In the genomic region with DNA sequence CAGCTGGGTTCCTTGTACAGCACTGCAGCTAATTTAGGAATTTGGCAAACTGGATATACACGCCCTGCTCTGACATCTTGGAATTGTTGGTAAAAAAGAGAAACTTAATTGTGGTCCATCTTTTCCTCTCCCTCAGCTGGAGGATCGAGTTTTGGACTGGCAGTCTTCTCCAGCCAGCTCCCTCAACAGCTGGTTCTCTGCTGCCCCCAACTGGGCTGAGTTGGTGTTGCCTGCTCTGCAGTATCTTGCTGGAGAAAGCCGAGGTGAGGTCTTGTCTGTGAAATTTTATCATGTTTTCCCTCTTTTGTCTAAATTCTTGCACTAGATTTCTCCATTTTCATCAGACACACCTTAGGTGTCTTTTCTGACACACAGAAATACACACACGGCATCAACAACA, we compare ENCODE assay signal across 9 mouse cellular contexts. TPM values are rescaled to one million over a fixed set of nuclear protein-coding genes. Genes with fewer than 3 reads are reported as not detected.
DNase-seq lines count a peak whose midpoint lies in the region; ATAC-seq and TF ChIP-seq lines count a peak whose summit lies in the region.
"Had no signal": no experiment of that assay in that cellular context is flagged by ENCODE, and none has a peak within 500 bp of the region (broad histone marks: within the 10 kb centered on the region; RNA-seq: fewer than 3 reads in every experiment).

No protein-coding gene starts in this region.

- no peak overlapping the region for H3K4me2 ChIP-seq in intestine, postnatal 0 days (replicated peaks; ENCODE audit: low read depth)
- H3K4me2 ChIP-seq in intestine, embryonic 16.5 days (ENCODE audit: low read depth, low read length) = no peak overlapping the region

- peak; percentile 87 for TF ChIP-seq CTCF in intestine, postnatal 0 days (IDR thresholded peaks at IDR 0.05; ENCODE audit: low read depth)
- peak; percentile 79 to 90 (median 84) for TF ChIP-seq CTCF in MEL (IDR thresholded peaks at IDR 0.05 in 2 of 3, conservative IDR thresholded peaks at IDR 0.05 in 1 of 3; ENCODE audit: control insufficient read depth in 1 of 3, insufficient read depth in 1 of 3, low read depth in 2 of 3, low read length in 3 of 3, poor library complexity in 1 of 3, severe bottlenecking in 1 of 3)

- H3K4me3 ChIP-seq in intestine, postnatal 0 days (ENCODE audit: low read depth, low read length) = no peak overlapping the region
- H3K4me3 ChIP-seq in intestine, embryonic 16.5 days (ENCODE audit: low read length) = no peak overlapping the region
- H3K4me3 ChIP-seq in MEL (ENCODE audit: control insufficient read depth in 1 of 2, insufficient read depth in 1 of 2, low read depth in 2 of 2, low read length in 2 of 2) = no peak overlapping the region
- H3K4me3 ChIP-seq: myocyte had no signal

- TF ChIP-seq EP300 in MEL (IDR thresholded peaks at IDR 0.05; ENCODE audit: low read depth in 1 of 2, low read length in 2 of 2) = no peak

- ATAC-seq in intestine, postnatal 0 days = no peak
- ATAC-seq in intestine, embryonic 16.5 days = no peak
- ATAC-seq in neutrophil, adult 5-6 weeks (ENCODE audit: extremely low read depth, insufficient number of reproducible peaks, low FRiP score, poor library complexity, severe bottlenecking) = peak; percentile 67; the same call in 1 of the 2 replicates

- no peak overlapping the region for H3K27ac ChIP-seq in intestine, postnatal 0 days (ENCODE audit: low read depth, low read length)
- no peak overlapping the region for H3K27ac ChIP-seq in intestine, embryonic 16.5 days (ENCODE audit: low read length)
- no peak overlapping the region for H3K27ac ChIP-seq in MEL (ENCODE audit: control insufficient read depth, low read depth, low read length)

- no peak for TF ChIP-seq POLR2A in MEL (IDR thresholded peaks at IDR 0.05; ENCODE audit: control insufficient read depth in 1 of 2, insufficient read depth in 1 of 2, low read depth in 1 of 2, low read length in 2 of 2, poor library complexity in 1 of 2)

- H3K9ac ChIP-seq in intestine, postnatal 0 days (ENCODE audit: low read depth, low read length) = no peak overlapping the region
- no peak overlapping the region for H3K9ac ChIP-seq in intestine, embryonic 16.5 days (ENCODE audit: low read depth, low read length)
- no peak overlapping the region for H3K9ac ChIP-seq in MEL (ENCODE audit: control insufficient read depth, low read depth, low read length, poor library complexity, severe bottlenecking)

- 49% methylated on average over 4 of the region's 4 CpGs for WGBS in intestine, postnatal 0 days
- 46% methylated on average over 4 of the region's 4 CpGs for WGBS in intestine, embryonic 16.5 days

- no peaks in the 10 kb centered on the region for H3K27me3 ChIP-seq in intestine, postnatal 0 days (replicated peaks; ENCODE audit: control insufficient read depth, insufficient read depth, low read length)
- no peaks in the 10 kb centered on the region for H3K27me3 ChIP-seq in intestine, embryonic 16.5 days (replicated peaks; ENCODE audit: control insufficient read depth, insufficient read depth, low read length)
- no peaks in the 10 kb centered on the region for H3K27me3 ChIP-seq in MEL (ENCODE audit: control insufficient read depth in 1 of 2, insufficient read depth in 2 of 2, low read length in 2 of 2)

- H3K79me2 ChIP-seq in MEL (ENCODE audit: control insufficient read depth, insufficient read depth, low read length, poor library complexity) = no peaks in the 10 kb centered on the region

- peak; percentile 76 for TF ChIP-seq RAD21 in MEL (IDR thresholded peaks at IDR 0.05; ENCODE audit: low read depth, low read length)

- intact Hi-C loops in left cerebral cortex, postnatal 25 days (cut with DNase I) = no loop called here

- H3K9me3 ChIP-seq in intestine, postnatal 0 days (ENCODE audit: control insufficient read depth) = no peaks in the 10 kb centered on the region
- no peaks in the 10 kb centered on the region for H3K9me3 ChIP-seq in intestine, embryonic 16.5 days (ENCODE audit: control insufficient read depth, low read length)
- H3K9me3 ChIP-seq in MEL (replicated peaks; ENCODE audit: insufficient read depth, low read length) = no peaks in the 10 kb centered on the region

- DNase-seq in MEL (ENCODE audit: low read depth, low spot score) = peak; percentile 74
- DNase-seq in cerebellum, adult 9-11 months = peak; percentile 31
- DNase-seq in gastrocnemius, postnatal 25 days = peak; percentile 16
- peak; percentile 58 to 77 for DNase-seq in left cerebral cortex, postnatal 25 days (ENCODE audit: low spot score in 2 of 2)
- peak; percentile 60 to 62 for DNase-seq in thymus, postnatal 36 days

- H3K36me3 ChIP-seq in intestine, postnatal 0 days (ENCODE audit: control insufficient read depth, insufficient read depth) = peaks cover 81% of the 10 kb centered on the region
- peaks cover 30% of the 10 kb centered on the region for H3K36me3 ChIP-seq in intestine, embryonic 16.5 days (ENCODE audit: control insufficient read depth, insufficient read depth, low read length)
- H3K36me3 ChIP-seq in MEL (ENCODE audit: control insufficient read depth in 1 of 2, insufficient read depth in 2 of 2, low read length in 2 of 2) = peaks cover 0 to 42% of the 10 kb centered on the region in 2 experiments; a peak in 2 of 4 replicates

- no peaks in the 10 kb centered on the region for H3K4me1 ChIP-seq in intestine, postnatal 0 days (replicated peaks; ENCODE audit: control insufficient read depth, insufficient read depth, low read length)
- no peaks in the 10 kb centered on the region for H3K4me1 ChIP-seq in intestine, embryonic 16.5 days (ENCODE audit: control insufficient read depth, insufficient read depth, low read length)
- H3K4me1 ChIP-seq in MEL (ENCODE audit: control insufficient read depth in 1 of 2, insufficient read depth in 2 of 2, low read length in 2 of 2) = no peaks in the 10 kb centered on the region

TF ChIP-seq in MEL, 35 proteins besides CTCF, POLR2A, EP300 and RAD21:
- TF ChIP-seq SMC3 (IDR thresholded peaks at IDR 0.05; ENCODE audit: low read depth, low read length) (peak; percentile 72), ZC3H11A (IDR thresholded peaks at IDR 0.05; ENCODE audit: low read depth, low read length) (peak; percentile 31; the same call in 1 of the 2 replicates), ZNF384 (IDR thresholded peaks at IDR 0.05; ENCODE audit: low read depth, low read length) (no peak), BHLHE40 (IDR thresholded peaks at IDR 0.05; ENCODE audit: borderline replicate concordance, low read depth, low read length) (peak; percentile 17; the same call in 1 of the 2 replicates)

RNA-seq across cellular contexts. Expression of a gene that starts 14.4 kb away (rescaled TPM):
- 8.5 and 8.9 TPM in 2 replicates for polyA plus RNA-seq in intestine, postnatal 0 days (2015; fragmentation: Nextera tagmentation; extraction: Ambion mirVana)
- polyA plus RNA-seq in intestine, embryonic 16.5 days (2015; fragmentation: Nextera tagmentation; extraction: Ambion mirVana) = 13.2 and 15.8 TPM in 2 replicates
- total RNA-seq in MEL (2012; rRNA removed) = 20.3 and 21.3 TPM in 2 replicates
- 10 to 100 TPM; 33.8 to 54.1 TPM for polyA plus RNA-seq in MEL (2012; ENCODE audit: insufficient read depth in 1 of 2, insufficient read length in 2 of 2, low read depth in 1 of 2, low replicate concordance in 2 of 2, missing spikeins in 1 of 2)
- total RNA-seq in gastrocnemius, postnatal 25 days (2021) = 1 to 10 TPM; 8.0 to 8.6 TPM
- total RNA-seq in left cerebral cortex, postnatal 25 days (2021) = 10 to 100 TPM; 25.5 to 27.1 TPM
- total RNA-seq in neutrophil, adult 5-6 weeks (2017) = 62.0 and 62.8 TPM in 2 replicates

Comparison
In these comparisons a context has a peak if more than half of its experiments do, and no peak if none do; other contexts are left out.
1. DNase-seq: peak in every context shown above with its lines; median percentile 74 in MEL; 68 in left cerebral cortex, postnatal 25 days; 61 in thymus, postnatal 36 days; 31 in cerebellum, adult 9-11 months; 16 in gastrocnemius, postnatal 25 days.